Mouse (Mus musculus) retina, postnatal 1 day (tissue): Measurements from ENCODE around the gene Kcns1.

ENCODE experiments used
- DNase-seq: peaks from one replicate; pipeline ENCODE4 v3.0.0-alpha.2; 2012

Gene Kcns1

GRCm38 (mm10) chr2:164168571-164168946 is 2.4 kb downstream of the Kcns1 start:
- no peak for DNase-seq

GRCm38 (mm10) chr2:164167752-164168570 is 3.0 kb downstream of the Kcns1 start:
- peak; percentile 55 for DNase-seq

- DNase-seq: no peak
These were observed 6.0 kb downstream of the Kcns1 start for GRCm38 (mm10) chr2:164164941-164165340.

- DNase-seq: no peak
These were observed 9.3 kb downstream of the Kcns1 start for GRCm38 (mm10) chr2:164161515-164162055.

- DNase-seq: no peak
These were observed 12.1 kb downstream of the Kcns1 start for GRCm38 (mm10) chr2:164158838-164159237.

- no peak for DNase-seq
These were observed 14.8 kb downstream of the Kcns1 start for GRCm38 (mm10) chr2:164156158-164156557.

- no peak for DNase-seq
These were observed 16.9 kb downstream of the Kcns1 start for GRCm38 (mm10) chr2:164154007-164154406.

GRCm38 (mm10) chr2:164152341-164152740 is 18.6 kb downstream of the Kcns1 start:
- DNase-seq: no peak

GRCm38 (mm10) chr2:164150086-164150760 is 20.7 kb downstream of the Kcns1 start:
- DNase-seq: no peak

- DNase-seq: no peak
These were observed 24.4 kb downstream of the Kcns1 start for GRCm38 (mm10) chr2:164146556-164146955.

GRCm38 (mm10) chr2:164144541-164144940 is 26.4 kb downstream of the Kcns1 start:
- no peak for DNase-seq

GRCm38 (mm10) chr2:164144025-164144424 is 26.9 kb downstream of the Kcns1 start:
- no peak for DNase-seq

GRCm38 (mm10) chr2:164142021-164142420 is 28.9 kb downstream of the Kcns1 start:
- no peak for DNase-seq

- DNase-seq: no peak
These were observed 33.2 kb downstream of the Kcns1 start for GRCm38 (mm10) chr2:164137754-164138153.

GRCm38 (mm10) chr2:164136393-164136792 is 34.5 kb downstream of the Kcns1 start:
- DNase-seq: peak; percentile 20

- no peak for DNase-seq
These were observed 35.5 kb downstream of the Kcns1 start for GRCm38 (mm10) chr2:164135367-164135766.

GRCm38 (mm10) chr2:164134563-164134962 is 36.4 kb downstream of the Kcns1 start:
- peak; percentile 42 for DNase-seq

GRCm38 (mm10) chr2:164131586-164131985 is 39.3 kb downstream of the Kcns1 start:
- no peak for DNase-seq

GRCm38 (mm10) chr2:164128576-164129411 is 42.1 kb downstream of the Kcns1 start:
- DNase-seq: no peak

- DNase-seq: no peak
These were observed 43.6 kb downstream of the Kcns1 start for GRCm38 (mm10) chr2:164127297-164127696.

GRCm38 (mm10) chr2:164126533-164126955 is 44.4 kb downstream of the Kcns1 start:
- peak; percentile 28 for DNase-seq

GRCm38 (mm10) chr2:164123169-164123766 is 47.6 kb downstream of the Kcns1 start:
- no peak for DNase-seq

- DNase-seq: no peak
These were observed 51.4 kb downstream of the Kcns1 start for GRCm38 (mm10) chr2:164119503-164119902.
